Mouse (Mus musculus): ENCODE results near the gene Leng8.

Gene Leng8

GRCm38 (mm10) chr7:4136771-4137531 is at the start of gene Leng8:
Gene Leng8, plus strand, starts transcription at chr7:4137039.
- DNase-seq = peak; percentile 98 to 99

- no peak for DNase-seq
These were observed 49.5 kb upstream of the Leng8 start for GRCm38 (mm10) chr7:4087238-4087895.

GRCm38 (mm10) chr7:4087896-4088480 is 48.9 kb upstream of the Leng8 start:
- no peak for DNase-seq

GRCm38 (mm10) chr7:4088679-4089078 is 48.2 kb upstream of the Leng8 start:
- no peak for DNase-seq

GRCm38 (mm10) chr7:4091170-4091569 is 45.7 kb upstream of the Leng8 start:
- DNase-seq = no peak

- no peak for DNase-seq
These were observed 38.5 kb upstream of the Leng8 start for GRCm38 (mm10) chr7:4098301-4098700.

- no peak for DNase-seq
These were observed 38.0 kb upstream of the Leng8 start for GRCm38 (mm10) chr7:4098832-4099231.

- no peak for DNase-seq
These were observed 35.7 kb upstream of the Leng8 start for GRCm38 (mm10) chr7:4101144-4101543.

GRCm38 (mm10) chr7:4103411-4103810 is 33.4 kb upstream of the Leng8 start:
- peak; percentile 60 to 83 for DNase-seq

- no peak for DNase-seq
These were observed 25.1 kb upstream of the Leng8 start for GRCm38 (mm10) chr7:4111766-4112165.

GRCm38 (mm10) chr7:4117050-4117814 is 19.6 kb upstream of the Leng8 start:
- peak; percentile 55 to 59 for DNase-seq

GRCm38 (mm10) chr7:4119344-4119902 is 17.4 kb upstream of the Leng8 start, which contains the start of gene Ttyh1:
Gene Ttyh1, plus strand, starts transcription at chr7:4119408.
- DNase-seq = peak; percentile 85 to 86

- DNase-seq = peak; percentile 48 to 55
These were observed 16.6 kb upstream of the Leng8 start for GRCm38 (mm10) chr7:4119976-4120921.

GRCm38 (mm10) chr7:4122076-4122768 is 14.6 kb upstream of the Leng8 start:
- DNase-seq = no peak

- no peak for DNase-seq
These were observed 14.1 kb upstream of the Leng8 start for GRCm38 (mm10) chr7:4122783-4123182.

- DNase-seq = peak; percentile 91 to 94
These were observed 13.1 kb upstream of the Leng8 start for GRCm38 (mm10) chr7:4123732-4124131.

GRCm38 (mm10) chr7:4124315-4124759 is 12.5 kb upstream of the Leng8 start:
- DNase-seq = peak; percentile 89 to 91

- no peak for DNase-seq
These were observed 12.0 kb upstream of the Leng8 start for GRCm38 (mm10) chr7:4124856-4125255.

GRCm38 (mm10) chr7:4125306-4125705 is 11.5 kb upstream of the Leng8 start:
- DNase-seq = peak; percentile 26 to 28

- DNase-seq = peak in 1 of 2 experiments; percentile 10
These were observed 9.7 kb upstream of the Leng8 start for GRCm38 (mm10) chr7:4126992-4127785.

Data from cerebellum, postnatal 10 days (tissue).